Mouse (Mus musculus) intestine, embryonic 14.5 days (tissue): Measurements from ENCODE around the gene Rassf7. TPM values are rescaled to one million over a fixed set of nuclear protein-coding genes. Genes with fewer than 3 reads are reported as not detected.

Source experiments
- ATAC-seq: fragments of 200-750 bp; cut with Nextera tagmentation; replicated peaks from 2 replicates; pipeline ENCODE4 v1.8.0; 2017; ENCODE audit warnings: low read depth, moderate number of reproducible peaks, moderate TSS enrichment, moderate library complexity; ENCODE audit not compliant: low FRiP score, low TSS enrichment
- DNase-seq: peaks from one replicate; pipeline ENCODE4 v3.0.0-alpha.2; 2018; ENCODE audit warnings: low spot score
- H3K27ac ChIP-seq: fragments of 300-500 bp; sonication (generic); 2 replicates; pipeline ENCODE4 v1.5.1; 2014; ENCODE audit warnings: low read depth, mild to moderate bottlenecking, control low read depth
- H3K27me3 ChIP-seq: fragments of 300-500 bp; sonication (generic); replicated peaks from 2 replicates; pipeline ENCODE4 v1.6.1; 2014; ENCODE audit warnings: low read length, control low read depth; ENCODE audit not compliant: control insufficient read depth, insufficient read depth
- H3K36me3 ChIP-seq: fragments of 300-500 bp; sonication (generic); 2 replicates; pipeline ENCODE4 v1.6.1; 2014; ENCODE audit warnings: low read length, control low read depth; ENCODE audit not compliant: control insufficient read depth, insufficient read depth
- H3K4me1 ChIP-seq: fragments of 300-500 bp; sonication (generic); replicated peaks from 2 replicates; pipeline ENCODE4 v1.6.1; 2014; ENCODE audit warnings: low read length, control low read depth, mixed read lengths; ENCODE audit not compliant: control insufficient read depth, insufficient read depth
- H3K4me2 ChIP-seq: fragments of 300-500 bp; sonication (generic); 2 replicates; pipeline ENCODE4 v1.6.1; 2014; ENCODE audit warnings: low read length
- H3K4me3 ChIP-seq: fragments of 300-500 bp; sonication (generic); 2 replicates; pipeline ENCODE4 v1.5.1; 2014; ENCODE audit warnings: low read depth, low read length, control low read depth, mixed read lengths
- H3K9ac ChIP-seq: fragments of 300-500 bp; sonication (generic); 2 replicates; pipeline ENCODE4 v1.6.1; 2014; ENCODE audit warnings: mild to moderate bottlenecking, low read length
- H3K9me3 ChIP-seq: fragments of 300-500 bp; sonication (generic); 2 replicates; pipeline ENCODE4 v1.6.1; 2016; ENCODE audit warnings: low read length, control low read depth; ENCODE audit not compliant: control insufficient read depth
- WGBS: fragments of 180-500 bp; shearing (Covaris S2); extraction: QIAGEN DNeasy Blood & Tissue Kit; methylation state at CpG from one replicate; pipeline ENCODE4 v1.1.7; 2014; 5-methylcytosine and 5-hydroxymethylcytosine counted together
- polyA plus RNA-seq: library from polyadenylated mRNA; unstranded; fragments of >200 nt; fragmentation: Nextera tagmentation; extraction: Ambion mirVana; gene quantifications from 2 replicates; pipeline ENCODE4 v1.2.1, GENCODE M21; 2014

Rassf7 gene
- polyA plus RNA-seq, 1 experiment from 2014 or later, result 60.3 TPM

DNA sequence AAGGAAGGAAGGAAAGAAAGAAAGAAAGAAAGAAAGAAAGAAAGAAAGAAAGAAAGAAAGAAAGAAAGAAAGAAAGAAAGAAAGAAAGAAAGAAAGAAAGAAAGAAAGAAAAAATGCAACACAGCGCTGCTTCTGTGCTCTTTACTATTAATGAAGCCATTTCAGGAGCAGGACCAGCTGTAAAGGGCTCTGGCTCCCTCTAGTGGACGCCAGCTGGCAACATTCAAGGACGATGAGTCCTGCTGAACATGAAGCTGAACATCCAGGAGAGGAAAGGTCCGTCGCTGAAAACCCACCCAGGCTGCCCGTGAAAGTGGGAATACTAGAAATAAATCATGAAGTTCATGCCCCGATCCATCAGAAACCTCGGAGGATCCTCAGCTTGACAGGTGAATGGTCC is 39.5 kb upstream of the Rassf7 start:
- no peaks in the 10 kb centered on the region for H3K36me3 ChIP-seq
- no peak overlapping the region for H3K27ac ChIP-seq
- no peak overlapping the region for H3K9ac ChIP-seq
- H3K4me1 ChIP-seq, result peaks cover 11% of the 10 kb centered on the region; the same call in 1 of the 2 replicates
- H3K9me3 ChIP-seq, result no peaks in the 10 kb centered on the region
- no peak overlapping the region for H3K4me2 ChIP-seq
- DNase-seq, result peak; percentile 91
- 1% methylated on average over 8 of the region's 8 CpGs for WGBS
- H3K4me3 ChIP-seq, result no peak overlapping the region
- ATAC-seq, result no peak
- no peaks in the 10 kb centered on the region for H3K27me3 ChIP-seq

DNA sequence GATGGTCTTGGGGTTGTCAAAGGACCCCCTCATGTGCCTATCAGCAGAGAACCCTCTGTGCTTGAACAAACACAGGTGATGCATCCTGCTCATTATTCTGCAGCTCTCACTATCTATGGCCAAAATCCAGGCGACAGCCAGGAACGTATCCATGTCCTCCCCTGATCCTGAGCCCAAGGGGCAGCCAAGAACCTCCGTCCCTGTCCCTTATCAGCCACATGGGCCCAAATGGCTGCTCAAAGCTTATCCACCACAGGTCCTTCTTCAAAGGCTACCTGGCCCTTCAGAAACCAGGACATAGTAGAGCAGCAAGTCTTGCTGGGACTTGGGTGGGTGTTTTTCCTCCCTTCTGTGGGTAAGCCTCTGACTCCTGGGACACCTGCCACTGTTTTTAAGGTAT is 27.5 kb upstream of the Rassf7 start:
- ATAC-seq (no peak), DNase-seq (no peak)
- H3K27me3 ChIP-seq, result no peaks in the 10 kb centered on the region
- H3K36me3 ChIP-seq, result peaks cover 33% of the 10 kb centered on the region
- peaks cover 8% of the 10 kb centered on the region for H3K4me1 ChIP-seq
- no peaks in the 10 kb centered on the region for H3K9me3 ChIP-seq
- H3K4me2 ChIP-seq, result no peak overlapping the region
- 66% methylated on average over 3 of the region's 3 CpGs for WGBS
- H3K4me3 ChIP-seq, result no peak overlapping the region
- H3K9ac ChIP-seq, result no peak overlapping the region
- no peak overlapping the region for H3K27ac ChIP-seq

DNA sequence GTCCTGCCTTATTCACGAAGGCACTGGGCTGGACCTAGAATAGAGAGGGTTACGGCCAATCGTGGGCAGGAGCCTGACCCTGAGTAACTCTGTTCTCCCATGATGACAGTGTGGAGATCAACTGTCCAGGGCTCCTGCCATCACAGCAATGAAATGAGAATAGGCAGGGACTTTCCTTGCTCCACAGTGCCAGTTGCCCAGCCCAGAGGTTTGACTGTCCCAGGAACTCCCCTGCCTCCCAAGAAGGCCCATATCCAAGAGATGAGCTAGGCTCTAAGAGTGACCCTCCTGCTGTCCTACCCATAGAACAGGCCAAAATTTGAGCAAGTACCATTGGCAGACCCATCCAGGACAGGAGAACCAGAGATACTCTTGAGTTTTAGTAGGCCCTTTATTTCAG is 26.9 kb upstream of the Rassf7 start:
- no peaks in the 10 kb centered on the region for H3K27me3 ChIP-seq
- no peak for DNase-seq
- H3K36me3 ChIP-seq, result peaks cover 33% of the 10 kb centered on the region
- H3K9me3 ChIP-seq, result no peaks in the 10 kb centered on the region
- H3K27ac ChIP-seq, result no peak overlapping the region
- H3K4me2 ChIP-seq, result no peak overlapping the region
- H3K4me1 ChIP-seq, result peaks cover 8% of the 10 kb centered on the region
- H3K4me3 ChIP-seq, result no peak overlapping the region
- H3K9ac ChIP-seq, result no peak overlapping the region
- ATAC-seq, result no peak
- WGBS, result 89% methylated on average over 3 of the region's 3 CpGs

DNA sequence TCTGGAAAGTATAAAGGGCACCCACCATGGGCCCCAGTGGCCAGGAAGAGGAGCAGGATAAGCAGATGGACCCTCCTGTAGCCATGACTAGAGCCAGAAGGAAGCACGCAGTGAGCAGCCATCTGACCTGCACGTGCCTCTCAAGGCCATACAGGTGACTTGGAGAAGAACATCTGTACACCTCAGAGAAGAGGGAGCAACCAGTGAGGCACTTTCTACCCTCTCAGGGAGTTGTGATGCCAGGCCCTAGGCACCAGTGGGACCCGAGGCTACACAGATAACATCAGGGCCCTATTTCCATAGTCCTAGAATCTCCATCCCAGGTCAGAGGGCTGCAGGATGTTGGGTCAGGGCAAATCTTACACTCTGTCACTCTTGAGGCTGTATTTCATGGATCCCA is 25.4 kb upstream of the Rassf7 start:
- WGBS, result 92% methylated on average over 3 of the region's 3 CpGs

DNA sequence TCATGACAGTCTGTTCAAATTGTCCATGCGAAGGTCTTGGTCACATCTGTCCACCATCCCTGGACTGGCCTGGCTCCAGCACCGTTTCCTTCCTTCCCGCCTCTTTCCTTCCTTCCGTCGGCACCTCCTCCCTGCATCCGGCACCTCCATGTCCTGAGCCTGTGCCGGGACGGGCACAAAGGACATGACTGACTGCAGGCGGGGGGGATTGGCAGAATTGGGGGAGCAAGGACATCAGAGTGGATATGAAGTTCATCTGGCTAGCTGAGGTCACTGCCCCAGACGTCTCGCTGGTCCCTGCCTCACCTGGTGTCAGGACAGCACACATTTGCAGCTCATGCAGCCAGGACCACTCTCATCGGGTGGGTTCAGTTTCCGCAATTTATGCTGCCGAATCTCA is 24.6 kb upstream of the Rassf7 start:
- no peak for ATAC-seq
- H3K27ac ChIP-seq, result no peak overlapping the region
- 90% methylated on average over 14 of the region's 14 CpGs for WGBS
- no peaks in the 10 kb centered on the region for H3K27me3 ChIP-seq
- no peak overlapping the region for H3K4me2 ChIP-seq
- no peak overlapping the region for H3K4me3 ChIP-seq
- peaks cover 33% of the 10 kb centered on the region for H3K36me3 ChIP-seq
- no peak for DNase-seq
- no peaks in the 10 kb centered on the region for H3K9me3 ChIP-seq
- H3K9ac ChIP-seq, result no peak overlapping the region
- H3K4me1 ChIP-seq, result peaks cover 12% of the 10 kb centered on the region

More for the DNA sequence above, 25.4 kb upstream of the Rassf7 start:
- Histone ChIP-seq H3K4me3 (no peak overlapping the region), H3K27me3 (no peaks in the 10 kb centered on the region), H3K27ac (no peak overlapping the region), H3K4me1 (peaks cover 10% of the 10 kb centered on the region), H3K9ac (no peak overlapping the region), H3K36me3 (peaks cover 33% of the 10 kb centered on the region), H3K4me2 (no peak overlapping the region), H3K9me3 (no peaks in the 10 kb centered on the region)
- no peak for ATAC-seq
- no peak for DNase-seq

DNA sequence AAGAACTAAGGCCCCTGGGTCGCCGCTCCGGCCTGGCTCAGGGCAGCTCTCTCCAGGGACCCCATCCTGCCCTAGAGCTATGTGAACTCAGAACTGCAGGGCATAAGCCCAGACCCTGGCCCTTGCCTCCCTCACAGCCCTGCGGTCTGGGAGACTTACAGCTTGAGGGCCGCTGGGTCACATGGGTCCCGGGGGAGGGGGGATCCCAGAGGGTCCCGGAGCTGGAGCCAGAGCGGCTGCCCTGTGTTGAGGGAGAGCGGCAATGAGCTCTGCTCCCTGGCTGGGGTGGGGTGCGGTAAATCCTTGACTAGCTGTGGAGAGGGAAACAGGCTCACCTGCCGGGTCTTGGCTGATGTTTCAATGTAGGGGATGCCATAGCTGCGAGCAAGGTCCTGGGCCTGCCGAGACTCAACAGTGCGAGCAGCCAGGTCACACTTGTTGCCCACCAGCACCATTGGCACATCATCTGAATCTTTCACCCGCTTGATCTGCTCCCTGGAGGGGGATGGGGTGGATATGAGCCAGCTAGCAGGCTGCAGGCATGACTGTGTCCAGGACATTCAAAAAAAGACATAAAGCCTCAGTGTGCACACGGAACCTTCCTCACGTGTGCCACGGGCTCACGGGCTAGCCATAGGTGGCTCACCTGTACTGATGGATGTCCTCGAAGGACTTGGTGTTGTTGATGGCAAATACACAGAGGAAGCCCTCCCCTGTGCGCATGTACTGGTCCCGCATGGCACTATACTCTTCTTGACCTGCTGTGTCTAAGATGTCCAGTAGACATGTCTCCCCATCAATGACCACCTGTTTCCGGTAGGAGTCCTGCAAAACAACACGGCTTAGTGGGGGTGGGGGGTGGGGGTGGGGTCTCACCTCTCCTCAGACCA is 23.6 kb upstream of the Rassf7 start:
- Histone ChIP-seq H3K9me3 (no peaks in the 10 kb centered on the region), H3K36me3 (peaks cover 33% of the 10 kb centered on the region), H3K4me1 (peaks cover 12% of the 10 kb centered on the region), H3K4me2 (peak overlapping the region; percentile 97), H3K9ac (no peak overlapping the region), H3K27me3 (no peaks in the 10 kb centered on the region), H3K4me3 (0 out of 2 replicates have a peak overlapping the region, but pooled peaks have one; percentile 91), H3K27ac (no peak overlapping the region)
- 85% methylated on average over 24 of the region's 24 CpGs for WGBS
- DNase-seq, result no peak
- no peak for ATAC-seq

DNA sequence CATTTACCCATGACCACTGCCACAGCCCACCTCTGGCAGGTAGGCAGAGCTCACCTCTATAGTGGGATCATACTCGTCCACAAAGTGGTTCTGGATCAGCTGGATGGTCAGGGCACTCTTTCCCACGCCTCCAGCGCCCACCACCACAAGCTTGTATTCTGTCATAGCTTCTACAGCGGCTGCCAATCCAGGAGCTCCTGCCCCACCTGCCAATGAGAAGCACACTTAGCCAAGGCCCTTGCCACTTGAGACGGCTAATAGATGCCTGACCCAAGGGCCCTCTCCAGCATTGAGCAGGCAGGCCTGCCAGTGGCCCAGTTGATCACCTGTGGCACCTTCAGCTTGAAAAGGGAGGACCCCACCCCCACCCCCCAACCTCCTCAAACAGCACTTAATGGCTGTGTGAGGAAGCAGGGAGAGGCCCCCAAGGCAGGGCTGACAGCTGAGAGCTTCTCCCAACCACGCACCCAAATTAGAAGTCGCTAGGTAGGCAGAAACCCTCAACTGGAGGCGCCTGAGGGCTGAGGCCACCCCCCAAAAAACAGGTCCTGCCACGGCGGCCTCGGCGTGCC is 22.8 kb upstream of the Rassf7 start:
- peak overlapping the region; percentile 85 for H3K9ac ChIP-seq
- H3K4me3 ChIP-seq, result peak overlapping the region; percentile 91
- H3K9me3 ChIP-seq, result no peaks in the 10 kb centered on the region
- H3K27ac ChIP-seq, result 0 out of 2 replicates have a peak overlapping the region, but pooled peaks have one; percentile 62
- no peaks in the 10 kb centered on the region for H3K27me3 ChIP-seq
- H3K4me2 ChIP-seq, result peak overlapping the region; percentile 97
- no peak for ATAC-seq
- no peak for DNase-seq
- peaks cover 33% of the 10 kb centered on the region for H3K36me3 ChIP-seq
- H3K4me1 ChIP-seq, result peaks cover 12% of the 10 kb centered on the region
- 30% methylated on average over 12 of the region's 12 CpGs for whole genome bisulfite sequencing

DNA sequence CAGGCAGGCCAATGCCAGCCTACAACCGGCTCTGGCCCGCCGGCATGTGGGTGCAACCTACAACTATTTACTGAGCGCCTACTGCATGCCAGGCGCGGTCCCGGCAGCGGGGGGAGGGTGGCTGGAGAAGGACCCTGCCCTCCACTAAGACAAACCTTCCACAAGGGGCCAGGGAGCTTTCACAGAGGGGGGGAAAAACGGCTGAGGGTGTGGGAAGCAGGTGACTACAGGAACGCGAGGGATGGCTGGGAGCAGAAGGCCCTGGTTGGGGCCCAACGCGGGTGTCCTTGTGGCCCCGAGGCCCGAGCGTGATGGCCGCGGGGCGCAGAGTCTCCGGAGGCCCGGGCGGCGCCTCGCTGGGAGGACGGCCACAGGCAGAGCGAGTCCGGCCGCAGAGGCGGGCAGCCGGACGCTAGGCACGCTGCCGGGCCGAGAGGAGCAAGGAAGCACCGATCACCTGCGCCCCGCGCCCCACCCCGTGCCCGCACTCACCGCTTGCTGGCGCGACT is 22.3 kb upstream of the Rassf7 start:
- DNase-seq, result peak; percentile 75

More for the DNA sequence above, 22.3 kb upstream of the Rassf7 start:
- peak; percentile 26 for ATAC-seq
- Histone ChIP-seq H3K27ac (peak overlapping the region; percentile 62; the same call in 1 of the 2 replicates), H3K4me1 (peaks cover 12% of the 10 kb centered on the region), H3K27me3 (no peaks in the 10 kb centered on the region), H3K9me3 (no peaks in the 10 kb centered on the region), H3K4me3 (peak overlapping the region; percentile 91), H3K4me2 (peak overlapping the region; percentile 97), H3K9ac (peak overlapping the region; percentile 85), H3K36me3 (peaks cover 33% of the 10 kb centered on the region)
- under 1% methylated on average over 36 of the region's 43 CpGs for WGBS
